Mouse (Mus musculus): ENCODE data around the gene Cops7b.
A peak's percentile ranks its signal among the peaks of the same experiment; 100 is the strongest.

Cops7b gene

DNA sequence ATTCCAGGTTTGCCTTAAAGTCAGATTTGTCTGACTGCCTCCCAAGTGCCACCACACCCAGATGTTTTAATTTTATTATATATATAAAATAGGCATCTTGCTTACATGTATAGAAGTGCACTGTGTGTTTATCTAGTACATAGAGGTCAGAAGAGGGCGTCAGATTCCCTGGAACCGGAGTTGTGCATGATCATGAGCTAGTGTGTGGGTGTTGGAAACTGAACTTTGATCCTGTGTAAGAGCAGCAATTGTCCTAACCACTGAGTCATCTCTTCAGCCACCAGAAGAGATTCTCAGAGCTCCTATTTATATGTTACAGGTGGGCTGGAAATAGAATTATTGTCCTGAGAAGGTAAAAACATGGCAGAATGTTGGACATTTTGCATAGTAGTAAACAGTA is 17.4 kb downstream of the Cops7b start:
- no peak for DNase-seq

DNA sequence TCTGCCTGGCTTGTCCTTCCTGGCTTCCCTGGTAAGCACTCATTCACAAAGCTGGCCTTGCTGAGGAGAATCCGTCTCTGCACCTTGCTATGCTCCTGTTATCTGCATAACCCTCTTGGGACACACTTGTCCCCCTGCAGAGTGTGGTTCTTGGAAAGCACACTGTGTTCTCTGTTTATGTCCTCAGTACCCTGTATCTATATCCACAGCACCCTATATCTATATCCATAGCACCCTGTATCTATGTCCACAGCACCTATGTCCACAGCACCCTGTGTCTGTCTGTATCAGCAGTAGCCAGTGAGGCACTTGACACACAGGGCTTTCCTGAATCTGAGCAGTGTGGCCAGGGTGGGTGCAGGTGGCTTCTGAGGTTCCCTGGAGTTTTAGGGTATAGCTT is 28.2 kb downstream of the Cops7b start:
- DNase-seq = no peak

DNA sequence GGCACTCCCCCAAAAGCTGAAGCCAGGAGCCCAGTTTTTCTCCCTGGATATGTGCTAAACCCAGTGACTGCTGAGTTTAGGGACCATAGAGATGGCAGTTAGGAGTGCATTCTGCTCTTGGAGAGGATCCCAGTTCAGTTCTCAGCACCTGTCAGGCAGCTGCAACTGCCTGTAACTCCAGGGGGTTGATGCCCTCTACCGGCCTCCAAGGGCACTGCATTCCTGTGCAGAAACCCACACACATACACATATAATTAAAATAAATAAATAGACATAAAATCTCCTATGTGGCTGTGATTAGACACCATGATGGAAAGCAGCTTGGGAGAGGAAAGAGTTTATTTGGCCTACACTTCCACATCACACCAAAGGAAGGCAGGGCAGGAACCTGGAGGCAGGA is 29.4 kb downstream of the Cops7b start:
- DNase-seq = no peak

DNA sequence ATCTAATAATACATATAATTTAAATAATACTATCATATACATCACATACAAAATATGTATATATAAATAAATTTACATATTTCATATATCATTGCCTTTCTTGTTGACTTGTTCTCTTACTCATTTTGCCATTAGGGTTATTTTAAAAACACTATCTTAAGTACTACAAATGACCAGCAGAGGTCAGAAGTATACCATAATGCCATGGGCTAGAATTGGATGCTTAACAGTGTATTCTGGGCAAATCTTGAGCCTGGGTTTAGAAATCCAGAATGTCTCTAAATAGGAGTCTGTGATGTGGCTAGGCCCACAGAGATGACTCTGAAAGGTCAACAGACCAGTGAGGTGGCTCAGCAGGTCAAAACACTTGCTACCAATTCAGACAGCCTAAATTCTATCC is 31.6 kb downstream of the Cops7b start:
- no peak for DNase-seq

DNA sequence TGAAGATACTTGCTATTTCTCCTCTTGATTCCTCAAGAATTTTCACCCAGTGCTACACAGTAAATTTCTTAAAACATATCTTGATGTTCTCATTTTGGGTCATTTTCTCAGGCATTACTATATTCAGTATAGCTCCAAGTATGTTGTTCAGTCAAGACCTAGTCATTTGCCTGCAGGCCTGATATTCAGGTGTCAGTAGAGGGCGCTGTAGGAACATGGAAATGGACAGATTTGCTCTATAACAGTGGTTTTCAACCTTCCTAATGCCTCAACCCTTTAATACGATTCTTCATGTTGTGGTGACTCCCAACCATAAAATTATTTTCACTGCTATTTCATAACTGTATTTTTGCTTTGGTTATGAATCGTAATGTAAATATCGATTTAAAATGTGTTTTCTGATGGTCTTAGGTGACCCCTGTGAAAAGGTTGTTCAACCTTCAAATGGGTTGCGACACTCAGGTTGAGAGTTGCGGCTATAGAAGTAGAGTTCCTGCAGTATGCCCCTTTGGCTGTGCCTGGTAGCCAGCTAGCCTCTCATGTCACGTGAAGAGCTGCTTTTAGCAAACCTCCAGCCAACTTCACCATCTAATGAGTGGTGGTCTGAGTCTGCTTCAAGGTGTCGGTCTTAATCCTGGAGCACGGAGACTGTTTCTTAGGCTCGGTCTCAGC is 35.9 kb downstream of the Cops7b start:
- no peak for DNase-seq

DNA sequence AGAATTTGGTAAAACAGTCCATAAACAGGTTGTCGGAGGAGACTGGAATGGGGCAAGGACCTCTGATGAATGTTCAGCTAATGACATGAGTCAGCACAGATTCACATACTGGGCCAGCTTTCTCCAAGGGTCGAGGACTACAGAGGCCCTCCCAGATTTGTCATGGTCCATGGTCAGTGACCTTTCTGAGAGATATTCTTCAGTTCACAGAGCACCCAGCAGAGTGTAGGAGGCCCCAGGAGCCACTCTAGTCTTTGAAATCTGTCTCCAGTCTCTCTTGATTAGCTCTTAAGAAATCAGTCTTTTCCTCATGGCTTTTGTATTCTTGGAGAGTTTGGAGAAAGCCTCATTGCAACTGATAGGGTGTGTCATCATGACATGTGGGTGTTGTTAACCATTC is 39.6 kb downstream of the Cops7b start:
- no peak for DNase-seq

DNA sequence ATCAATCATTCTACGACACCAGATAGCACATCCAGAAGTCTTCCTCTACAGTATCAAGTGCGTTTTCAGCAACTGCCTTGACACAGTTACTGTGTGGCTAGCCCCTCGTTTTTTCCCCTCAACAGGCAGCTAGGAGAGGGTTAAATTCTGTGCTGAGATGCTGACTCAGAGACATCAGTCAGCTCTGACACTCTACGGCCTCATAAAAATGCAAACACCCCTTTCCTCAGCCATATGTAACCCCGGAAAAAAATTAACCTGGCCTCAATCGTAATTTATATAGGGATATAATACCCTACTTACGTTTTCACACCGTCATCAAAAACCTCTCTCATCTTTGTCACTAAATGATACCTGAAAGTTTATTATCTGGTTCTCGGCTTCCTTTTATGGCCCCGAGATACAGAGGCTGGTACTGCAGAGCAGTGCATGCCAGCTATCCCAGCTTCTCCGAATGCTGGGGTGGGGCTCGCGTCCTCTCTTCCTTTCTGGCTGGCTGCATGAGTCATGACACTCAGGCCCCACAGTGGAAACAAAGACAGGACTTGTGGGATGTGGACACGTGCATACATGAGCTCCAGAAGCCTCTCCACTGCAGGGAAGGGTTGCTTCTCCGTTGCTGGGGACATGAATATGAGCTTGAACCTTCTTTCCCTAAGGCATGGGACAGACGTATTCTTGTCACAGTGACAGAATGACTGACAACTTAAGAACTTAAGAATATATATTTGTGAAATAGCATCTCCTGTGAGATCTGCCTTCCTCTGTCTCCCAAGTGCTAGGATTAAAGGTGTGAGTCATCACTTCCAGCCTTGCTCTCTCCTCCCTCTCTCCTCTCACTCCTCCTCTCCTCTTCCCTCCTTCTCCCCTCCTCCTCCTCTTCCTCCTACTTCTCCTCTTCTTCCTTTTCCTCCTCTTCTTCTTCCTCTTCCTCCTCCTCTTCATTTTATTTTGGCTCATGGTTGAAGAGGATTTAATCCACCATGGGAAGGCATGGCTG is 40.6 kb downstream of the Cops7b start:
- DNase-seq = no peak

DNA sequence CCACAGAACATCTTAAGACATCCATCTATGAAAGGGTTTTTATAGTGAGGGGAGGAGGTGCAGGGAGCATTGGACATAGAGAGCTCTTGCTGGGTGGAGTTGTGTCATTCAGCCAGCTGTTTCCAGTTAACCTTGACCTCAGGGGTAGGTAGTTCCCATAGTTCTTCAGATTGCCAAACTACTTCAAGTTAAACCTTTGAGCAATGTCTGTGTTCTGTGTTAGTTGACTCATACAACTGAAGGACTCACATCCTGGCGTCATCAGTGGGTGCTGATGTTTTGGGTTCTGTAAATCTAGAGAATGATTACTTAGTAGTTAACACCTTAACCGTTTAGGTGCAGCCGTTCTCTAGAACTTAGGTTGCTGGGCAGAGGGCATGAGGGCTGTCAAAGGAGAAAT is 45.6 kb downstream of the Cops7b start:
- DNase-seq = no peak

DNA sequence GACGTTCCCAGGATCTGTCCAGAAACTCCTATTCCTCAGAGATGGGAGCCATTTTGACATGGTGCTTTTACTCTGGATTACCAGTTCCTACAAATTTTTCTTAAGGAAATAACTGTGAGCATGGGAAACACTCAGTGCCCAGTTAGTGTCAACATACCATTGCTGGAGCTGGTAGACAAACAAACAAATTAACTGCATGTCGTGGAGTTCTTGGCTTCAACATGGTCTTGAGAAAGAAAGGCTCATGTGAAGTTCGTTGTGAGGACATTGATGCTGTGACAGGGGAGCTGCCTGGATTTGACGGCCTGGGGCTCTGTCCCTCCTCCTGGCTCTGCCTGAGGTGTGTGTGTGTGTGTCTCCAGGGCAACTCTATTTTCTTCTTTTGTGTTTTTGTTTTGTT is 47.2 kb downstream of the Cops7b start:
- no peak for DNase-seq

DNA sequence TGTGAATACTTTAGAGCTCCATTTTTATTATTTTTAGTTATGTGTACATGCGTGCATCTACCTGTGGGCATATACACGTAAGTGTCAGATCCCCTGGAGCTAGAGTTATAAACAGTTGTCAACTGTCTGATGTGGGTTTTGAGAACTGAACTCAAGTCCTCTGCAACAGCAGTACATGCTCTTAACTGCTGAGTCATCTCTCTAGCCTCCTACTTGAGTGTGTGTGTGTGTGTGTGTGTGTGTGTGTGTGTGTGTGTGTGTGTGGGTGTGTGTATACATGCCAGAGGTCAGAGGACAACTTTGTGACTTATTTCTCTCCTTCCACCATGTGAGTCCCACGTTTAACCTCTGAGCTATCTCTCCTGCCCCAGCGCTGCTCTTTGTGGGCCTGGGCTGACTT is 47.8 kb downstream of the Cops7b start:
- no peak for DNase-seq

DNA sequence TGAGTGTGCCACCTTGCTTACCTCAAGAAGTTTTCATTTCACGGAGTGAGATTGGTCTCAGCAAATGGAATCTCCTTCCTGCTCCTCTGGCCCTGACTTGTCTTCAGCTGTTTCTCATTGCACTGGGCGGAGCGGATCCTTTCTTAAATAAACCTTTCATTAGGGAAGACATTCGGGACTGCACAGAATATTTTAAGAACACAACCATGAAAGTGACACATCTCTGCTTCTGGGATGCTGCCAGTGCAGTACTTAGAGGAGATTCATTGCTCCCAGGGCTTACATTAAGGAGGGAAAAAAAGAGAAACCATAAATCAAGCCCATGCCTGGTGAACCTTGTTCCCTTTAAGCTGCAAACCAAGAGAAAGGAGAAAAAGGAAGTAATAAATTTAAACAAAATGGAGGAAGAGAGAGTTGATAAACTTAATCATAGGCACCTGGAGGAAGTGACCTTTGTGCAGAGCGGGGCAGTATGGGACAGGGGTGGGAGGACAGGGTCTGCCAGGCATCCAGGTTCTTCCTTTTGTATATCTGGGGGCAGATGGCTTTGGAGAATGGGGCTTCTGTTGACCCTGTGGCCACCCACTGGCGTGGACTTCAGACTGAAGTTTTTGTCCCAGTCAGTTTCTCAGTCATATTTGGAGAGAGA is 50.2 kb downstream of the Cops7b start:
- no peak for DNase-seq

DNA sequence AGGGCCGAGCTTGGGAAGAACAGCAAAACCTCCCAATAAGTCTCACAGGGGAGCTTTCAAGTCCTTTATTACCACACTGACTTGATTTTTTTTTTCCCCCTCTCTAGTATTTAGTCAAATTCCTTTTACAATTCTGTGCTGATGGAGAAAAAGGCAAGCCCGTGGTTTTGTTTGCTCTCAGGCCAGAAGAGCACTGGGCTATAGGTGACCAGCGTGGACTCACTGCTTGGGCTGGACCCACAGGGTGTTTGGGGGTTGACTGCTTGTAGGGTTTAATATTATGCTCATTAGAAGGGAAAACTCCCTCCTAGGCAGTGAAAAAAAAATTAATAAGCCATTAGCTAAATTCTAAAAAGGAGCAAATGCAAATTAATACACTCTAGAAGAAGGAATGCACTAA is 50.7 kb downstream of the Cops7b start:
- no peak for DNase-seq

DNA sequence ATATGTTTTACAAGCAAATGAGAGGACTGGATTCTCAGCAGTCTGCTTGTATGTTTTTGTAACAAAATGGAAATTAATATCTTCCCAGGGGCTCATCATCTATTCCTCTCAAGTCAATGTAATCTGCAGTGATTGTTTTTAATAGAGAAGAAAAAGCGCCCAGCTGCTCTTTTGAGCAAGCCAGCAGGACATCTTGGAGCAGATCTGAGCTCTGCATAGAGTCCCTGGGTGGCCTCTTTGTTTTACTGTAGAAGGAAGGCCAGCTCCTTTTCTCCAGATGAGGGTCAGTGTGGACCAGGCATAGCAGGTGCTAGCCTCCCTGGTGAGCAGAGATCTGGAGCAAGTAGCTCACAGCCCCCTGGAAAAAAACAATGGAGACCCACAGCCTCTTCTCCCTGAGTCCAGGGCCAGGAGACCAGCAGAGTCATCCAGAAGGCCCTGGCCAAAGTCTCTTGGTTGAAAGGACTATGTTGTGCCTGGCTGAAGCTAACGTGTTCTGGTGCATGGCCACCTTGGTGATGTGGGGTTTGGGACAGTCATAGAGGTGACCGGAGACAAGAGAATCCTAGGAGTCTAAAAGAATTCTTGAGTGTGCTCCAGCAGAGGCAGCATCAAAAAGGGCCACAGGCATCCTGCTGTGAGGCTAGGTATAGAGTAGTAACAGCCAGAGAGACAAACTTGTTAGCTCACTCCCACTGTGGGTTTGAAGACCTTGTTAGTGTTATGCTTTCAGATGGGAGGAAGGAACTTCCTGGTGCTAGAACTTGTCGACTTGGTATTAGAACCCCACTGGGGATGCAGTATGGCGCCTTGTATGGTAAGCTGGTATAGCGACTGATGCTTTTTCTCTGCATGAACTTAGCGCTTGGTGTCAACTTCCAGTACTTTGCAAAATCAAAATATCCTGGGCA is 51.4 kb downstream of the Cops7b start:
- DNase-seq = no peak

DNA sequence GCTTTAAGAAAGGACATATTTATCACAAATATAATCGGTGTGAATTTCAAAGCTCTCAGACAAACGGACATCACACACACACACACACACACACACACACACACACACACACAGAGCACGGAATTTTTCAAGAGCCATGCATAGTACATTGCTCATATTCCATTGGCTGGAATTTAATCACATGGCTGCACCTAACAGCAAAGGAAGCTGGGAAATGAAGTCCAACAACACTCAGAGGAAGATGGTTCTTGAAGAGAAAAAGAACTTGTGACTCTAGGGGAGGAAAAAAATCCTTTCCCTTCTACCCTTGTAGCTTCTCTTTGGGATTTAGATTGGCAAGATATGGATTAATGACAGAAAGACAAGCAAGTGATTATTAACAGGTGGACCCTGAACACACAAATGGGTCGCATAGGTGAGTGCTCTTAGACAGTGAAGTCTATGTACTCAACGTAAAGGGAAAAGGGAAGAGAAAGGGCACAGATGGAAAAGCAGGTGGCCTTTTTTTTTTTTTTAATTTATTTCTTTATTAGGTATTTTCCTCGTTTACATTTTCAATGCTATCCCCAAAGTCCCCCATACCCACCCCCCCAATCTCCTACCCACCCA is 52.2 kb downstream of the Cops7b start:
- no peak for DNase-seq

DNA sequence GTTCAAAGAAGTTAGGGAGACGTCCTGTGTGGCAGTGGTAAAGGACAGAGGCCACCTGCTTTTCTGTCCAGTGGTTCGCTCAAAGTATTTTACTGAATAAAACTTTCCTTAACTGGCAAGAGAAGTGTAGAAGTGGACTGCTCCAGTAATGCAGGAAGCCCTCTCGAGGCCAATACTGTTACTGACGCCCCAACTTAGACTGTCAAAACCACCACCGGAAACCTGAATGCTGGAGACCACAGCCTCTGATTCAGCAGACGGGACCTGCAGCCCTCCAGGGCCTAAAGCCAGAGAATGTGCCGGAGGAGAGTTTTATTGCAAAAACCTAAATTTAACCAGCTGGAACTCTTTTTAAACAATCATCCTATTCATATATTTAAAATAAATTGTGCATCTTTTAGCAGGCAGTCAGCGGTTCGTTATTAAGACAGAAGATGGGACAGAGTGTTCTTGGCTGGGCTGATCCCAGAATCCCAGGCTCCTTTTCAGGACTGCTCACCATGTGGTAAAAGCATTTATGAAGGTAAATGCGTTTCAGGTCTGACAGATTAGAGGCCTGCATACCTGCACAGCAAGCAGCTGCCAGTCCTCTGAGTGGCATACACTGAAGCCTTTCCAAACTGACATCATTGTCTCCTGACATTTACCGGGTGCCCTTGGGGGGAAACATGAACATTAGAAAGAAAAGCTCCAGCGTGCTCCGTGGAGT is 60.6 kb downstream of the Cops7b start:
- no peak for DNase-seq

DNA sequence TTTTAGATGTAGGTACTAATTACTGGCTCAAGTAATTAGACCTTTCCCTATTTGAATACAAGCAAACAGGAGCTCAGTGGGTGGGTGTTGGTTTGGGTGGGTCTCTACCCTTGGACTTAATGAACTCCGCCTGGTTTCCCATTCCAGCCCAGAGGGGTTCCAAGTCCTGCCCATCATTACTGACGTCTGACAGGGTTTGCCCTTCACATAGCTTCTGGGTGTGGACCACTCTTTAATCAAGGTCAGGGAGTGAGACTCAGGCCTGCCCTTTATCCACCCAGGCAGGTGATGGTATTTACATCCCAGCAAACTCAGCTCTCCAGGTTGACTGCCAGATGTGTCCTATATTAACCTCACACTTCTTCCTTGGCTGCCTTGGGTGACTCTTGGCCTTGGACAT is 64.8 kb downstream of the Cops7b start:
- no peak for DNase-seq

DNA sequence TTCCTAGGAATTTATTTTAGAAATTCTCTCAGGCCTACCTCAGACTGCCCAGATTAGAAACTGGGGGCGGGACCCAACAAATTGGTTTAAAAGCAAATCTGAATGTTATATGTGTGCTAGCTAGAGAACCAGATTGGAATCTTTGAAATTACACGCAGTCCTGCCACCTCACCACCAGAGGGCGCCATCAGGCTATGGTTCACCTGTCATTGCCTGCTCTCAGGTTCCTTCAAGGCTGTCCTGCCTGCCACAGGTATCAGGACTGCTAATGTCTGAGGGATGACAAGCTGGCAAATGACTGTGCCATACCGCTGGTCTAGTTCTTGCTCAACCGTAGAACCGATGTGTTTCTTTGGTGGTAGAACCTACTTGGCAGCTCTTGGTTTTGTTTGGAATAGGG is 67.6 kb downstream of the Cops7b start:
- DNase-seq = peak; percentile 51

DNA sequence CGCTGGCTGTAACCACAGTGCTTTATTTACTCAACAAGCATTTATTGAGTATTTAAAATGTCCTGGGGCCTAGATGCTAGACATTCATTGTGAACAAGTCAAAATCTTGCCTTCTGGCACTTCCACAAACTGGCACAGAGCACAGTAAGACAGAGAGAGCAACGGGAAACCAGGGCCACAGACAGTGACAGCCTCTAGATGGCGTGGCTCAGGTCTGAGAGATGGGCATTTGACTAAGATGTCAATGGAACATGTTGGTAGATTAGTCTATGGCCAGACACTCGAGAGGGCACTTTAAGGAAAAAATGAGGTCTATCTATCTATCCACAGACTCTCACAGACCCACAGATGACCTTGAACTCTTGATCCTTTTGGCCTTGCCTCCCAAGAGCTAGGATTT is 70.0 kb downstream of the Cops7b start:
- DNase-seq = no peak

DNA sequence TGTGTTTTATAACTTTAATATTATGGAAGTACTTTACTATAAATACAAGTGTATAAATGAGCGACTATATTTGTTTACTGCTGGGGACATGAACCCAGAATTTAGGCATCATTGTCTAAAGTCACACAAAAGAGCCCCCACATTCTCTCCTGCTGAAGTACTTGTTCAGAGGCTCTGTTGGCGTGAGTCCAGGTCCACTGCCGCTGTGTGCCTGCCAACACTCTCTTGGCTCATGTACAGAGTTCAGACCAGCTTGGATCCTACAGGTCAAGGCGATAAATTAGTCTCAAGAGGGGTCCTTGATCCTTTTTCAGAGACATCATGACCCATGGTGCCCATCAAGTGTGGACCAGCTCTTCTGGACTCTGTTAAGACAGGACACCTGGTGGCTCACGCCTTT is 74.4 kb downstream of the Cops7b start:
- no peak for DNase-seq

Data from cerebellum, adult 11-12 months (tissue).